Mouse (Mus musculus): ENCODE data around the gene Rptor.

Gene Rptor

GRCm38 (mm10) chr11:119933819-119934583 lies 331.3 kb downstream of the Rptor start:
- DNase-seq (ENCODE audit: low read depth, low spot score): no peak

GRCm38 (mm10) chr11:119934773-119935172 lies 332.1 kb downstream of the Rptor start:
- no peak for DNase-seq (ENCODE audit: low read depth, low spot score)

- DNase-seq (ENCODE audit: low read depth, low spot score): peak; percentile 72
These were observed 332.8 kb downstream of the Rptor start for GRCm38 (mm10) chr11:119935457-119935856.

GRCm38 (mm10) chr11:119936456-119936855 lies 333.8 kb downstream of the Rptor start:
- no peak for DNase-seq (ENCODE audit: low read depth, low spot score)

GRCm38 (mm10) chr11:119937216-119937615 lies 334.5 kb downstream of the Rptor start:
- DNase-seq (ENCODE audit: low read depth, low spot score): peak; percentile 67

- peak; percentile 78 for DNase-seq (ENCODE audit: low read depth, low spot score)
These were observed 335.2 kb downstream of the Rptor start for GRCm38 (mm10) chr11:119937772-119938502.

- no peak for DNase-seq (ENCODE audit: low read depth, low spot score)
These were observed 336.5 kb downstream of the Rptor start for GRCm38 (mm10) chr11:119939073-119939710.

- no peak for DNase-seq (ENCODE audit: low read depth, low spot score)
These were observed 337.0 kb downstream of the Rptor start for GRCm38 (mm10) chr11:119939711-119940106.

GRCm38 (mm10) chr11:119940142-119940541 lies 337.4 kb downstream of the Rptor start:
- no peak for DNase-seq (ENCODE audit: low read depth, low spot score)

- peak; percentile 54 for DNase-seq (ENCODE audit: low read depth, low spot score)
These were observed 339.1 kb downstream of the Rptor start for GRCm38 (mm10) chr11:119941794-119942193.

- DNase-seq (ENCODE audit: low read depth, low spot score): peak; percentile 82
These were observed 339.6 kb downstream of the Rptor start for GRCm38 (mm10) chr11:119942201-119942726.

- peak; percentile 96 for DNase-seq (ENCODE audit: low read depth, low spot score)
These were observed 340.2 kb downstream of the Rptor start, which contains the start of gene Baiap2 for GRCm38 (mm10) chr11:119942727-119943427. TSS of gene Baiap2 (plus strand) at chr11:119942763.

GRCm38 (mm10) chr11:119943428-119943988 lies 340.8 kb downstream of the Rptor start:
- DNase-seq (ENCODE audit: low read depth, low spot score): no peak

GRCm38 (mm10) chr11:119945343-119945742 lies 342.6 kb downstream of the Rptor start:
- no peak for DNase-seq (ENCODE audit: low read depth, low spot score)

GRCm38 (mm10) chr11:119947426-119947825 lies 344.7 kb downstream of the Rptor start:
- DNase-seq (ENCODE audit: low read depth, low spot score): no peak

- DNase-seq (ENCODE audit: low read depth, low spot score): peak; percentile 55
These were observed 345.2 kb downstream of the Rptor start for GRCm38 (mm10) chr11:119947897-119948296.

- no peak for DNase-seq (ENCODE audit: low read depth, low spot score)
These were observed 345.6 kb downstream of the Rptor start for GRCm38 (mm10) chr11:119948305-119948704.

GRCm38 (mm10) chr11:119948803-119949202 lies 346.1 kb downstream of the Rptor start:
- no peak for DNase-seq (ENCODE audit: low read depth, low spot score)
